ENCODE assay signal across 8 mouse cellular contexts in genomic region chr5:115632358-115632714, GRCm38 (mm10). TPM values are rescaled to one million over a fixed set of nuclear protein-coding genes. Genes with fewer than 3 reads are reported as not detected.
A peak's percentile ranks its signal among the peaks of the same experiment; 100 is the strongest.
DNase-seq lines count a peak whose midpoint lies in the region; ATAC-seq and TF ChIP-seq lines count a peak whose summit lies in the region.

No protein-coding gene starts in this region.

- peak overlapping the region; percentile 93 for H3K9ac ChIP-seq in embryonic facial prominence, embryonic 12.5 days
- H3K9ac ChIP-seq in hindbrain, embryonic 14.5 days: peak overlapping the region; percentile 86
- peak overlapping the region; percentile 89 for H3K9ac ChIP-seq in liver, postnatal 0 days (replicated peaks)

- H3K27ac ChIP-seq in layer of hippocampus, adult 2 months: peak overlapping the region; percentile 92
- H3K27ac ChIP-seq in embryonic facial prominence, embryonic 12.5 days: peak overlapping the region; percentile 88
- peak overlapping the region; percentile 91 for H3K27ac ChIP-seq in hindbrain, embryonic 14.5 days
- peak overlapping the region; percentile 96 for H3K27ac ChIP-seq in liver, postnatal 0 days (ENCODE audit: low read depth)

- H3K36me3 ChIP-seq in embryonic facial prominence, embryonic 12.5 days: no peaks in the 10 kb centered on the region; the same call in 1 of the 2 replicates
- H3K36me3 ChIP-seq in hindbrain, embryonic 14.5 days (replicated peaks; ENCODE audit: control insufficient read depth, insufficient read depth): no peaks in the 10 kb centered on the region; the same call in 1 of the 2 replicates
- H3K36me3 ChIP-seq in liver, postnatal 0 days (replicated peaks; ENCODE audit: insufficient read depth, low read length): peaks cover 6% of the 10 kb centered on the region

- H3K4me3 ChIP-seq in layer of hippocampus, adult 2 months: peak overlapping the region; percentile 83
- peak overlapping the region; percentile 82 for H3K4me3 ChIP-seq in embryonic facial prominence, embryonic 12.5 days
- peak overlapping the region; percentile 80 for H3K4me3 ChIP-seq in hindbrain, embryonic 14.5 days (replicated peaks; ENCODE audit: low read length)
- peak overlapping the region; percentile 74 for H3K4me3 ChIP-seq in liver, postnatal 0 days (ENCODE audit: low read depth, low read length)

- under 1% methylated on average over 27 of the region's 30 CpGs for WGBS in embryonic facial prominence, embryonic 12.5 days
- under 1% methylated on average over 21 of the region's 30 CpGs for WGBS in hindbrain, embryonic 14.5 days
- WGBS in liver, postnatal 0 days (ENCODE audit: insufficient replicate concordance): 2% methylated on average over 30 of the region's 30 CpGs

- H3K9me3 ChIP-seq in embryonic facial prominence, embryonic 12.5 days: no peaks in the 10 kb centered on the region
- no peaks in the 10 kb centered on the region for H3K9me3 ChIP-seq in hindbrain, embryonic 14.5 days (ENCODE audit: control insufficient read depth, low read length)
- no peaks in the 10 kb centered on the region for H3K9me3 ChIP-seq in liver, postnatal 0 days (ENCODE audit: low read length)

- DNase-seq in layer of hippocampus, adult 2 months (ENCODE audit: low spot score in 2 of 2): no peak
- no peak for DNase-seq in layer of hippocampus, postnatal 36 days
- DNase-seq in adrenal gland, adult 18-20 months (ENCODE audit: low spot score in 2 of 2): peak; percentile 47 to 50
- DNase-seq in hindbrain, embryonic 14.5 days (ENCODE audit: low spot score): no peak
- peak; percentile 69 for DNase-seq in liver, postnatal 0 days
- DNase-seq in spleen, adult 12 weeks (ENCODE audit: low spot score): peak; percentile 45
- no peak for DNase-seq in left cerebral cortex, adult 9 months (ENCODE audit: low spot score in 2 of 2)

- TF ChIP-seq EP300 in liver, postnatal 0 days (IDR thresholded peaks at IDR 0.05; ENCODE audit: low read depth): no peak

- no peak for ATAC-seq in embryonic facial prominence, embryonic 12.5 days (ENCODE audit: insufficient number of reproducible peaks, insufficient read depth, low FRiP score, low TSS enrichment)
- ATAC-seq in hindbrain, embryonic 14.5 days (ENCODE audit: low FRiP score): no peak
- ATAC-seq in liver, postnatal 0 days: no peak

- no peaks in the 10 kb centered on the region for H3K27me3 ChIP-seq in embryonic facial prominence, embryonic 12.5 days
- H3K27me3 ChIP-seq in hindbrain, embryonic 14.5 days (ENCODE audit: control insufficient read depth, insufficient read depth, low read length): no peaks in the 10 kb centered on the region
- no peaks in the 10 kb centered on the region for H3K27me3 ChIP-seq in liver, postnatal 0 days (ENCODE audit: insufficient read depth, low read length)

- peak overlapping the region; percentile 84 for H3K4me2 ChIP-seq in embryonic facial prominence, embryonic 12.5 days (replicated peaks)
- peak overlapping the region; percentile 88 for H3K4me2 ChIP-seq in hindbrain, embryonic 14.5 days (replicated peaks)
- peak overlapping the region; percentile 77 for H3K4me2 ChIP-seq in liver, postnatal 0 days (ENCODE audit: low read depth, low read length)

- no peak for TF ChIP-seq CTCF in layer of hippocampus, adult 2 months (conservative IDR thresholded peaks at IDR 0.05)
- TF ChIP-seq CTCF in liver, postnatal 0 days (IDR thresholded peaks at IDR 0.05; ENCODE audit: low read depth): no peak

- H3K4me1 ChIP-seq in embryonic facial prominence, embryonic 12.5 days: peaks cover 22% of the 10 kb centered on the region
- H3K4me1 ChIP-seq in hindbrain, embryonic 14.5 days (replicated peaks; ENCODE audit: control insufficient read depth, insufficient read depth, low read length): peaks cover 26% of the 10 kb centered on the region
- peaks cover 57% of the 10 kb centered on the region for H3K4me1 ChIP-seq in liver, postnatal 0 days (ENCODE audit: insufficient read depth)

RNA-seq across cellular contexts. Expression of gene Rab35, which starts 0.6 kb away (rescaled TPM):
- total RNA-seq in layer of hippocampus, adult 2 months (2021): 10 to 100 TPM; 85.6 to 98.6 TPM
- 10 to 100 TPM; 88.7 to 89.0 TPM for total RNA-seq in layer of hippocampus, postnatal 36 days (2021)
- total RNA-seq in adrenal gland, adult 18-20 months (2021): 10 to 100 TPM; 60.6 to 64.4 TPM
- polyA plus RNA-seq in embryonic facial prominence, embryonic 12.5 days (2016; fragmentation: Nextera tagmentation; extraction: Ambion mirVana): 18.5 and 20.5 TPM in 2 replicates
- 23.3 and 27.7 TPM in 2 replicates for polyA plus RNA-seq in hindbrain, embryonic 14.5 days (2014; fragmentation: Nextera tagmentation; extraction: Ambion mirVana)
- polyA plus RNA-seq in liver, postnatal 0 days (2015; fragmentation: Nextera tagmentation; extraction: Ambion mirVana): 7.6 and 8.6 TPM in 2 replicates

Comparison
In these comparisons a context has a peak if more than half of its experiments do, and no peak if none do; other contexts are left out.
1. DNase-seq: peak in adrenal gland, adult 18-20 months (2 of 2), liver, postnatal 0 days (single experiment) and spleen, adult 12 weeks (single experiment); none in layer of hippocampus, adult 2 months (0 of 2), layer of hippocampus, postnatal 36 days (0 of 2), hindbrain, embryonic 14.5 days (single experiment) and left cerebral cortex, adult 9 months (0 of 2).
2. Peak in every context shown above with its lines, with median percentiles within 50 percentile points of each other: H3K27ac ChIP-seq, H3K4me3 ChIP-seq, H3K4me2 ChIP-seq and H3K9ac ChIP-seq.